Mouse (Mus musculus): ENCODE results near the gene Smok3c.
"Not testable (repeated sequence)": the region's sequence is repeated elsewhere in the genome, so short reads cannot be mapped to it uniquely, and the experiment has no call there.

Smok3c gene

GRCm38 (mm10) chr5:138094474-138094873 lies 41.5 kb downstream of the Smok3c start:
- no peak for DNase-seq (ENCODE audit: inconsistent age in 2 of 2, low spot score in 1 of 2)

- no peak for DNase-seq (ENCODE audit: inconsistent age in 2 of 2, low spot score in 1 of 2)
These were observed 52.0 kb downstream of the Smok3c start for GRCm38 (mm10) chr5:138104976-138105375.

GRCm38 (mm10) chr5:138107130-138107529 lies 54.1 kb downstream of the Smok3c start:
- no peak for DNase-seq (ENCODE audit: inconsistent age in 2 of 2, low spot score in 1 of 2)

- not testable (repeated sequence) for DNase-seq (ENCODE audit: inconsistent age in 2 of 2, low spot score in 1 of 2)
These were observed 56.9 kb downstream of the Smok3c start for GRCm38 (mm10) chr5:138109847-138110396.

Data from adrenal gland, adult (tissue).